9 mouse cellular contexts compared by ENCODE assay signal in the genomic region with DNA sequence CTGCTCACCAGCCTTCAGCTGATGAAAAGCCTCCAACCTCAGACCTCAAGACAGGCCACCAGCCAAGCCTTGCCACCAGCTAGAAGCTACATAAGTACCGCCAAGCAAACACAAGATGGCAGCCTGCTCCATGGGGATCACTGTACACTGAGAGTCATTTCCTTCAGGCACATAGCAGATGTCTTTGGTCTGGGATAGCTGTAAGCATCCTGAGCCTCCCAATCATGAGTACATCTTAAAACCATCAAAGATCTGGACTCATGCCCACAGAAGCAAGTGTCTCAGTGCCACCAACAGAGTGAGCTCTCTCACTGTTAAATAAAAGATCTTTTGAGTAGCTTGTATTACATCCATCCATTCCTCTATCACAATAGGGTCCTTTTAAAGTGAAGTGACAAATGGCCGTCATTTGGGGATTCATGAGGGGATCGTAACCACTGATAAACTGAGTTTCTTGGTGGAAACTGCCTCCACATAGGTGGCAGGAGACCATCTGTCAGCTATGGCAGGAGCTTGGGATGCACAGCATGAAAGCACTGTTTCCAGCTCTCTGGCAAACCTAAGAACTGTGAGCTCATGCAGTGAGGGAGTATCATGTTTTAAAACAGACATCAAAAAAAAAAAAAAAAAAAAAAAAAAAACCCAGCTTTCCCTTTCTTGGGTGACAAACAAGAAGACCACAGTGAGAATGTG.
DNase-seq lines count a peak whose midpoint lies in the region; ATAC-seq and TF ChIP-seq lines count a peak whose summit lies in the region.
"Had no signal": no experiment of that assay in that cellular context is flagged by ENCODE, and none has a peak within 500 bp of the region (broad histone marks: within the 10 kb centered on the region; RNA-seq: fewer than 3 reads in every experiment).

No protein-coding gene starts in this region.

- ATAC-seq in kidney, postnatal 0 days (replicated peaks; ENCODE audit: low FRiP score, low read depth): no peak
- peak; percentile 49 for ATAC-seq in hindbrain, embryonic 13.5 days (ENCODE audit: low FRiP score)
- no peak for ATAC-seq in intestine, embryonic 15.5 days

- no peak for TF ChIP-seq POLR2A in olfactory bulb, adult 2 months (IDR thresholded peaks at IDR 0.05; ENCODE audit: insufficient read depth, low read depth, low read length)

- intact Hi-C loops in gastrocnemius, postnatal 14 days (cut with DNase I; ENCODE audit: low total_unique reads): loop anchor here (5.0 kb wide), 1 partner anchor 97 kb away; no protein-coding TSS in a partner anchor

- H3K36me3 ChIP-seq in kidney, postnatal 0 days (ENCODE audit: insufficient read depth, low read length): peaks cover 15% of the 10 kb centered on the region; the same call in 1 of the 2 replicates
- peaks cover 46% of the 10 kb centered on the region for H3K36me3 ChIP-seq in hindbrain, embryonic 13.5 days
- no peaks in the 10 kb centered on the region; the same call in 1 of the 2 replicates for H3K36me3 ChIP-seq in intestine, embryonic 15.5 days

- no peak overlapping the region for H3K4me3 ChIP-seq in kidney, postnatal 0 days (replicated peaks; ENCODE audit: low read depth, low read length)
- H3K4me3 ChIP-seq in hindbrain, embryonic 13.5 days: no peak overlapping the region
- H3K4me3 ChIP-seq in olfactory bulb, adult 2 months (ENCODE audit: insufficient read depth, low read depth, low read length): no peak overlapping the region
- no peak overlapping the region for H3K4me3 ChIP-seq in intestine, embryonic 15.5 days (replicated peaks)
- H3K4me3 ChIP-seq: midbrain, embryonic 12.5 days had no signal

- no peak overlapping the region for H3K9ac ChIP-seq in kidney, postnatal 0 days (ENCODE audit: low read depth, low read length)
- H3K9ac ChIP-seq in hindbrain, embryonic 13.5 days: no peak overlapping the region
- H3K9ac ChIP-seq in intestine, embryonic 15.5 days: no peak overlapping the region
- H3K9ac ChIP-seq: midbrain, embryonic 12.5 days had no signal

- no peak overlapping the region for H3K4me2 ChIP-seq in kidney, postnatal 0 days (ENCODE audit: low read length)
- H3K4me2 ChIP-seq in hindbrain, embryonic 13.5 days: no peak overlapping the region
- no peak overlapping the region for H3K4me2 ChIP-seq in intestine, embryonic 15.5 days (replicated peaks)
- H3K4me2 ChIP-seq: midbrain, embryonic 12.5 days had no signal

- TF ChIP-seq CTCF in kidney, postnatal 0 days (IDR thresholded peaks at IDR 0.05; ENCODE audit: low read depth): peak; percentile 40; the same call in 1 of the 2 replicates
- no peak for TF ChIP-seq CTCF in olfactory bulb, adult 2 months (IDR thresholded peaks at IDR 0.05; ENCODE audit: insufficient read depth, low read depth, low read length)

- no peak for DNase-seq in kidney, postnatal 0 days (ENCODE audit: low spot score)
- DNase-seq in kidney, adult 11 months: no peak
- DNase-seq in cerebellum, adult 18-20 months: peak; percentile 74 to 81
- no peak for DNase-seq in thymus, postnatal 36 days
- DNase-seq in gastrocnemius, postnatal 14 days: no peak

- H3K27me3 ChIP-seq in kidney, postnatal 0 days (ENCODE audit: insufficient read depth, low read length): no peaks in the 10 kb centered on the region
- H3K27me3 ChIP-seq in hindbrain, embryonic 13.5 days: no peaks in the 10 kb centered on the region
- no peaks in the 10 kb centered on the region for H3K27me3 ChIP-seq in intestine, embryonic 15.5 days (replicated peaks)
- H3K27me3 ChIP-seq: midbrain, embryonic 12.5 days had no signal

- 73% methylated on average over 3 of the region's 3 CpGs for WGBS in kidney, postnatal 0 days
- 55% methylated on average over 3 of the region's 3 CpGs for WGBS in hindbrain, embryonic 13.5 days
- 79% methylated on average over 3 of the region's 3 CpGs for WGBS in olfactory bulb, adult 2 months
- WGBS in intestine, embryonic 15.5 days: 87% methylated on average over 3 of the region's 3 CpGs

- no peaks in the 10 kb centered on the region for H3K9me3 ChIP-seq in kidney, postnatal 0 days (replicated peaks; ENCODE audit: low read length)
- no peaks in the 10 kb centered on the region for H3K9me3 ChIP-seq in hindbrain, embryonic 13.5 days
- no peaks in the 10 kb centered on the region for H3K9me3 ChIP-seq in intestine, embryonic 15.5 days
- H3K9me3 ChIP-seq: midbrain, embryonic 12.5 days had no signal

- H3K4me1 ChIP-seq in kidney, postnatal 0 days (replicated peaks; ENCODE audit: insufficient read depth, low read length): 0 out of 2 replicates have a peak, but pooled peaks cover 2% of the 10 kb centered on the region
- peaks cover 22% of the 10 kb centered on the region for H3K4me1 ChIP-seq in hindbrain, embryonic 13.5 days (replicated peaks)
- peaks cover 24% of the 10 kb centered on the region for H3K4me1 ChIP-seq in olfactory bulb, adult 2 months (ENCODE audit: control insufficient read depth, insufficient read depth, low read length)
- H3K4me1 ChIP-seq in intestine, embryonic 15.5 days (replicated peaks): no peaks in the 10 kb centered on the region

- no peak overlapping the region for H3K27ac ChIP-seq in kidney, postnatal 0 days
- H3K27ac ChIP-seq in hindbrain, embryonic 13.5 days: no peak overlapping the region
- peak overlapping the region; percentile 82 for H3K27ac ChIP-seq in olfactory bulb, adult 2 months (ENCODE audit: insufficient read depth, low read depth, low read length)
- H3K27ac ChIP-seq in intestine, embryonic 15.5 days: no peak overlapping the region
- H3K27ac ChIP-seq: midbrain, embryonic 12.5 days had no signal

Comparison
In these comparisons a context has a peak if more than half of its experiments do, and no peak if none do; other contexts are left out.
1. DNase-seq: peak in cerebellum, adult 18-20 months (2 of 2); none in kidney, postnatal 0 days (single experiment), kidney, adult 11 months (single experiment), thymus, postnatal 36 days (0 of 2) and gastrocnemius, postnatal 14 days (single experiment).